Mouse (Mus musculus) right cerebral cortex, adult 18-20 months (tissue): ENCODE measurements around the gene Mrps23.
A peak's percentile ranks its signal among the peaks of the same experiment; 100 is the strongest.
"Not testable (repeated sequence)": the region's sequence is repeated elsewhere in the genome, so short reads cannot be mapped to it uniquely, and the experiment has no call there.

Source experiments
- DNase-seq: peaks from one replicate; pipeline ENCODE4 v3.0.0; 2022; ENCODE audit warnings: mixed read lengths

The Mrps23 gene

GRCm38 (mm10) chr11:88180467-88180958 is 23.7 kb upstream of the Mrps23 start:
- DNase-seq: no peak

GRCm38 (mm10) chr11:88180959-88181619 is 23.1 kb upstream of the Mrps23 start:
- DNase-seq: peak; percentile 55

GRCm38 (mm10) chr11:88184632-88185180 is 19.5 kb upstream of the Mrps23 start:
- DNase-seq: no peak

GRCm38 (mm10) chr11:88186078-88186946 is 17.9 kb upstream of the Mrps23 start:
- DNase-seq: no peak

GRCm38 (mm10) chr11:88186947-88187243 is 17.3 kb upstream of the Mrps23 start:
- no peak for DNase-seq

- DNase-seq: peak; percentile 90
These were observed 16.6 kb upstream of the Mrps23 start for GRCm38 (mm10) chr11:88187417-88188133.

GRCm38 (mm10) chr11:88188216-88188615 is 16.0 kb upstream of the Mrps23 start:
- no peak for DNase-seq

- no peak for DNase-seq
These were observed 15.6 kb upstream of the Mrps23 start for GRCm38 (mm10) chr11:88188635-88189034.

- no peak for DNase-seq
These were observed 11.6 kb upstream of the Mrps23 start for GRCm38 (mm10) chr11:88192595-88192994.

- no peak for DNase-seq
These were observed 10.9 kb upstream of the Mrps23 start for GRCm38 (mm10) chr11:88193098-88193823.

- DNase-seq: no peak
These were observed 10.1 kb upstream of the Mrps23 start for GRCm38 (mm10) chr11:88193824-88194696.

GRCm38 (mm10) chr11:88195699-88196098 is 8.5 kb upstream of the Mrps23 start:
- not testable (repeated sequence) for DNase-seq

- DNase-seq: peak; percentile 47
These were observed 7.0 kb upstream of the Mrps23 start for GRCm38 (mm10) chr11:88197153-88197576.

- DNase-seq: no peak
These were observed 6.0 kb upstream of the Mrps23 start for GRCm38 (mm10) chr11:88198223-88198622.

- no peak for DNase-seq
These were observed 3.0 kb upstream of the Mrps23 start for GRCm38 (mm10) chr11:88201172-88201571.

GRCm38 (mm10) chr11:88202077-88202476 is 2.1 kb upstream of the Mrps23 start:
- no peak for DNase-seq

GRCm38 (mm10) chr11:88204593-88205368 is 593 bp downstream of the Mrps23 start:
- no peak for DNase-seq

- not testable (repeated sequence) for DNase-seq
These were observed 2.4 kb downstream of the Mrps23 start for GRCm38 (mm10) chr11:88206576-88206975.

- no peak for DNase-seq
These were observed 3.5 kb downstream of the Mrps23 start for GRCm38 (mm10) chr11:88207697-88208096.

GRCm38 (mm10) chr11:88211824-88212582 is 7.8 kb downstream of the Mrps23 start:
- no peak for DNase-seq
